In genomic region chr17:3285030-3285671, GRCm38 (mm10) we compare ENCODE assay signal across 8 mouse cellular contexts. TPM values are rescaled to one million over a fixed set of nuclear protein-coding genes. Genes with fewer than 3 reads are reported as not detected.
A peak's percentile ranks its signal among the peaks of the same experiment; 100 is the strongest.
DNase-seq lines count a peak whose midpoint lies in the region; ATAC-seq lines count a peak whose summit lies in the region.
"Had no signal": no experiment of that assay in that cellular context is flagged by ENCODE, and none has a peak within 500 bp of the region (broad histone marks: within the 10 kb centered on the region; RNA-seq: fewer than 3 reads in every experiment).

No protein-coding gene starts in this region.

- peak overlapping the region; percentile 70 for H3K27ac ChIP-seq in neural tube, embryonic 11.5 days (ENCODE audit: low read depth, low read length)
- peak overlapping the region; percentile 85 for H3K27ac ChIP-seq in embryonic facial prominence, embryonic 15.5 days (replicated peaks)
- H3K27ac ChIP-seq in midbrain, embryonic 16.5 days (ENCODE audit: low read length): peak overlapping the region; percentile 66
- H3K27ac ChIP-seq: kidney, postnatal 0 days had no signal

- no peaks in the 10 kb centered on the region for H3K36me3 ChIP-seq in neural tube, embryonic 11.5 days (ENCODE audit: control insufficient read depth, insufficient read depth, low read length)
- no peaks in the 10 kb centered on the region for H3K36me3 ChIP-seq in embryonic facial prominence, embryonic 15.5 days
- no peaks in the 10 kb centered on the region for H3K36me3 ChIP-seq in midbrain, embryonic 16.5 days (ENCODE audit: control insufficient read depth, insufficient read depth, low read length)

- no peak overlapping the region for H3K4me3 ChIP-seq in neural tube, embryonic 11.5 days (ENCODE audit: low read depth, low read length)
- no peak overlapping the region for H3K4me3 ChIP-seq in embryonic facial prominence, embryonic 15.5 days (replicated peaks)
- no peak overlapping the region for H3K4me3 ChIP-seq in midbrain, embryonic 16.5 days (ENCODE audit: low read depth, low read length)

- no peaks in the 10 kb centered on the region for H3K4me1 ChIP-seq in neural tube, embryonic 11.5 days (ENCODE audit: control insufficient read depth, insufficient read depth, low read length)
- H3K4me1 ChIP-seq in embryonic facial prominence, embryonic 15.5 days: peaks cover 51% of the 10 kb centered on the region
- H3K4me1 ChIP-seq in midbrain, embryonic 16.5 days (ENCODE audit: control insufficient read depth, insufficient read depth, low read length): peaks cover 3% of the 10 kb centered on the region; the same call in 1 of the 2 replicates

- no peak overlapping the region for H3K4me2 ChIP-seq in neural tube, embryonic 11.5 days (ENCODE audit: low read depth)
- H3K4me2 ChIP-seq in embryonic facial prominence, embryonic 15.5 days (replicated peaks): no peak overlapping the region
- no peak overlapping the region for H3K4me2 ChIP-seq in midbrain, embryonic 16.5 days (ENCODE audit: low read length)

- H3K9me3 ChIP-seq in neural tube, embryonic 11.5 days (ENCODE audit: control insufficient read depth, low read length): no peaks in the 10 kb centered on the region
- H3K9me3 ChIP-seq in embryonic facial prominence, embryonic 15.5 days (replicated peaks): no peaks in the 10 kb centered on the region
- no peaks in the 10 kb centered on the region for H3K9me3 ChIP-seq in midbrain, embryonic 16.5 days (replicated peaks; ENCODE audit: control insufficient read depth, low read length, poor library complexity, severe bottlenecking)

- 44% methylated on average over 8 of the region's 8 CpGs for WGBS in neural tube, embryonic 11.5 days
- 26% methylated on average over 8 of the region's 8 CpGs for WGBS in embryonic facial prominence, embryonic 15.5 days
- WGBS in midbrain, embryonic 16.5 days: 46% methylated on average over 8 of the region's 8 CpGs

- ATAC-seq in neural tube, embryonic 11.5 days (ENCODE audit: insufficient read depth, low FRiP score, low TSS enrichment): peak; percentile 79
- ATAC-seq in embryonic facial prominence, embryonic 15.5 days (ENCODE audit: insufficient number of reproducible peaks, low FRiP score, low TSS enrichment, low read depth): peak; percentile 45; the same call in 1 of the 2 replicates
- peak; percentile 67 for ATAC-seq in midbrain, embryonic 16.5 days

- DNase-seq in neural tube, embryonic 11.5 days (ENCODE audit: low spot score): peak; percentile 64
- no peak for DNase-seq in neural tube, embryonic 10.5 days (ENCODE audit: extremely low spot score, low spot score)
- DNase-seq in layer of hippocampus, postnatal 10 days (ENCODE audit: low spot score in 2 of 2): peak; percentile 50 to 64
- DNase-seq in c-Kit-positive CD71-positive TER-119-positive erythroid progenitor cells, embryonic 14.5 days (ENCODE audit: low spot score): no peak
- no peak for DNase-seq in urinary bladder, adult 18-20 months (ENCODE audit: low spot score in 2 of 2)

- H3K9ac ChIP-seq in neural tube, embryonic 11.5 days (ENCODE audit: low read length): no peak overlapping the region; the same call in 1 of the 2 replicates
- no peak overlapping the region for H3K9ac ChIP-seq in embryonic facial prominence, embryonic 15.5 days
- H3K9ac ChIP-seq in midbrain, embryonic 16.5 days (ENCODE audit: low read depth, low read length): no peak overlapping the region

- H3K27me3 ChIP-seq in neural tube, embryonic 11.5 days (ENCODE audit: control insufficient read depth, insufficient read depth, low read length): no peaks in the 10 kb centered on the region
- H3K27me3 ChIP-seq in embryonic facial prominence, embryonic 15.5 days: no peaks in the 10 kb centered on the region
- no peaks in the 10 kb centered on the region for H3K27me3 ChIP-seq in midbrain, embryonic 16.5 days (ENCODE audit: control insufficient read depth, insufficient read depth, low read depth, low read length)

RNA-seq across cellular contexts. Expression of gene Tiam2, which starts 41.2 kb away (rescaled TPM):
- polyA plus RNA-seq in neural tube, embryonic 11.5 days (2014; fragmentation: Nextera tagmentation; extraction: Ambion mirVana): 3.2 and 5.2 TPM in 2 replicates
- 18.2 TPM in 2 replicates for polyA plus RNA-seq in embryonic facial prominence, embryonic 15.5 days (2015; fragmentation: Nextera tagmentation; extraction: Ambion mirVana)
- 10 to 100 TPM; 24.2 to 29.0 TPM for total RNA-seq in layer of hippocampus, postnatal 10 days (2021)
- 4.1 and 4.7 TPM in 2 replicates for polyA plus RNA-seq in midbrain, embryonic 16.5 days (2015; fragmentation: Nextera tagmentation; extraction: Ambion mirVana)

Comparison
In these comparisons a context has a peak if more than half of its experiments do, and no peak if none do; other contexts are left out.
1. DNase-seq: peak in neural tube, embryonic 11.5 days (single experiment) and layer of hippocampus, postnatal 10 days (2 of 2); none in neural tube, embryonic 10.5 days (single experiment), c-Kit-positive CD71-positive TER-119-positive erythroid progenitor cells, embryonic 14.5 days (single experiment) and urinary bladder, adult 18-20 months (0 of 2).
2. Peak in every context shown above with its lines, with median percentiles within 50 percentile points of each other: ATAC-seq and H3K27ac ChIP-seq.